ENCODE assay signal across 8 mouse cellular contexts in the genomic region with DNA sequence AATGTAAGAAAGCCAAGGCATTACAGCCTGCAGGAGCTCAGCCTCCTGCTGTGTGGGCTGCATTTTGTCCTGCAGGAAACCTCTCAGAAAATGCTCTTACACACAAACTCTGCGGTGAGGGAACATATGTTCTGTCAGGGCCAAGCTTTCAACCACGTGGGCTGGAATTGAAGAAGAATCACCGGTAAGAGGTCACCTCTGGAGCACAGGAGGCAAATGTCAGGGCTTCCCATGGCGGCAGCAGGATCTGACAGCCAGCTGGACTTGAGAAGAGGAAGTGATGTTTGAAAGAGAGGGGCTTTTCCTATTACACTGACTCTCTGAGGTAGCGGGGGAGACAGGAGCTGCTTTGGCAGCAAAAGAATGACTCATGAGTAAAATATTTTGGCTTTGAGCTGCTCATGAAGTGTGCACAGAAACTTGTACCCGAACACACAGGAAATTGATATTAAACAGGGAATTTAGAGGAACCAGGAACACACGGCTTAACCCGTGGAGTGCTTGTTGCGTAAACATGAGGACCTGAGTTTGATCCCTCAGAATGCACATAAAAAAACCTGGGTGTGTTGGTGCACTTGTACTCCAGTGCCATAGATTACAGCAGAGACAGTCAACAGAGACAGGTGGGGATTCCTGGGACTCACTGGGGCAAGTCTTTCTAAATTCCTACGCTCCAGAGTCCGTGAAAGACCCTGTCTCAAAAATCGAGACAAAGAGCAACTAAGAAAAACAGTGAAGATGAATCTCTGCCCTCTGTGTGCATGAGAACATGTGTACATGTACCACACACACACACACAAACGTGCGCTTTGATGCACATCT.
DNase-seq lines count a peak whose midpoint lies in the region; ATAC-seq lines count a peak whose summit lies in the region.

No protein-coding gene starts in this region.

- peak; percentile 9 to 41 for DNase-seq in left cerebral cortex, adult 18-20 months (ENCODE audit: low spot score in 2 of 2)
- no peak for DNase-seq in left cerebral cortex, adult 11 months (ENCODE audit: low spot score)
- DNase-seq in heart, postnatal 10 days = peak; percentile 49
- peak; percentile 12 for DNase-seq in lung, postnatal 25 days (ENCODE audit: low spot score)
- no peak for DNase-seq in forebrain, embryonic 10.5 days (ENCODE audit: extremely low spot score, low spot score)
- DNase-seq in T-cell, adult 2 months (ENCODE audit: low spot score) = no peak

- H3K9me3 ChIP-seq in forebrain, embryonic 10.5 days = no peaks in the 10 kb centered on the region

- H3K4me1 ChIP-seq in forebrain, embryonic 10.5 days = no peaks in the 10 kb centered on the region

- ATAC-seq in common myeloid progenitor, adult 5-6 weeks (replicated peaks; ENCODE audit: low read depth, poor library complexity, severe bottlenecking) = peak; percentile 63
- ATAC-seq in monocyte, adult 5-6 weeks (replicated peaks; ENCODE audit: insufficient number of reproducible peaks, low FRiP score, low TSS enrichment, poor library complexity, severe bottlenecking) = no peak

- intact Hi-C loops in heart, postnatal 10 days (cut with DNase I) = loop anchor here (5.0 kb wide), 1 partner anchor 64 kb away; no protein-coding TSS in a partner anchor

- no peaks in the 10 kb centered on the region for H3K36me3 ChIP-seq in forebrain, embryonic 10.5 days (replicated peaks)

- no peaks in the 10 kb centered on the region for H3K27me3 ChIP-seq in forebrain, embryonic 10.5 days (ENCODE audit: poor library complexity, severe bottlenecking)

- H3K27ac ChIP-seq in forebrain, embryonic 10.5 days = no peak overlapping the region

- no peak overlapping the region for H3K4me3 ChIP-seq in forebrain, embryonic 10.5 days

- WGBS in forebrain, embryonic 10.5 days = 75% methylated on average over 14 of the region's 14 CpGs

Comparison
In these comparisons a context has a peak if more than half of its experiments do, and no peak if none do; other contexts are left out.
1. DNase-seq: peak in left cerebral cortex, adult 18-20 months (2 of 2), heart, postnatal 10 days (2 of 2) and lung, postnatal 25 days (single experiment); none in left cerebral cortex, adult 11 months (single experiment), forebrain, embryonic 10.5 days (single experiment) and T-cell, adult 2 months (single experiment).